Mouse (Mus musculus) heart, embryonic 16.5 days (tissue): ENCODE data around the gene Olfr988. TPM values are rescaled to one million over a fixed set of nuclear protein-coding genes. Genes with fewer than 3 reads are reported as not detected.
"Not testable (repeated sequence)": the region's sequence is repeated elsewhere in the genome, so short reads cannot be mapped to it uniquely, and the experiment has no call there.

Source experiments
- ATAC-seq: fragments of 200-750 bp; cut with Nextera tagmentation; replicated peaks from 2 replicates; pipeline ENCODE4 v1.8.0; 2017; ENCODE audit warnings: moderate number of reproducible peaks; ENCODE audit not compliant: insufficient read depth, low FRiP score; ENCODE audit errors: extremely low read depth
- H3K27ac ChIP-seq: fragments of 300-500 bp; sonication (generic); 2 replicates; pipeline ENCODE4 v1.5.1; 2014; ENCODE audit warnings: mild to moderate bottlenecking, low read length, control low read depth, moderate library complexity
- H3K27me3 ChIP-seq: fragments of 300-500 bp; sonication (generic); 2 replicates; pipeline ENCODE4 v1.6.1; 2014; ENCODE audit warnings: low read length, mixed read lengths; ENCODE audit not compliant: control insufficient read depth, insufficient read depth
- H3K36me3 ChIP-seq: fragments of 300-500 bp; sonication (generic); 2 replicates; pipeline ENCODE4 v1.6.1; 2014; ENCODE audit not compliant: control insufficient read depth, insufficient read depth
- H3K4me1 ChIP-seq: fragments of 300-500 bp; sonication (generic); 2 replicates; pipeline ENCODE4 v1.6.1; 2014; ENCODE audit warnings: low read length, mixed read lengths; ENCODE audit not compliant: control insufficient read depth, insufficient read depth
- H3K4me2 ChIP-seq: fragments of 300-500 bp; sonication (generic); 2 replicates; pipeline ENCODE4 v1.6.1; 2014; ENCODE audit warnings: low read depth, mild to moderate bottlenecking, control low read depth, low read length
- H3K4me3 ChIP-seq: fragments of 300-500 bp; sonication (generic); 2 replicates; pipeline ENCODE4 v1.5.1; 2014; ENCODE audit warnings: mild to moderate bottlenecking, control low read depth, low read length
- H3K9ac ChIP-seq: fragments of 300-500 bp; sonication (generic); 2 replicates; pipeline ENCODE4 v1.6.1; 2014; ENCODE audit warnings: low read length, control low read depth
- H3K9me3 ChIP-seq: fragments of 300-500 bp; sonication (generic); replicated peaks from 2 replicates; pipeline ENCODE4 v1.6.1; 2016; ENCODE audit warnings: low read length; ENCODE audit not compliant: control insufficient read depth
- WGBS: fragments of 180-500 bp; shearing (Covaris S2); extraction: QIAGEN DNeasy Blood & Tissue Kit; methylation state at CpG from one replicate; pipeline ENCODE4 v1.1.7; 2014; 5-methylcytosine and 5-hydroxymethylcytosine counted together
- polyA plus RNA-seq: library from polyadenylated mRNA; unstranded; fragments of >200 nt; fragmentation: Nextera tagmentation; extraction: Ambion mirVana; gene quantifications from 2 replicates; pipeline ENCODE4 v1.2.1, GENCODE M21; 2015

Olfr988 gene
- not detected in 2 replicates for polyA plus RNA-seq

- not testable (repeated sequence) for H3K9me3 ChIP-seq, H3K4me3 ChIP-seq, H3K27ac ChIP-seq, H3K4me1 ChIP-seq, H3K36me3 ChIP-seq, ATAC-seq, H3K27me3 ChIP-seq, H3K9ac ChIP-seq, H3K4me2 ChIP-seq
Measured at GRCm38 (mm10) chr2:85363127-85363526, at the start of gene Olfr988. Gene Olfr988, minus strand, starts transcription at chr2:85363227.

- Histone ChIP-seq H3K27ac (no peak within 1 kb of the TSS), H3K4me1 (no peaks in the 10 kb centered on the region), H3K4me2 (no peak within 1 kb of the TSS), H3K9me3 (no peaks in the 10 kb centered on the region), H3K36me3 (no peaks in the 10 kb centered on the region), H3K9ac (no peak within 1 kb of the TSS), H3K27me3 (no peaks in the 10 kb centered on the region), H3K4me3 (no peak within 1 kb of the TSS)
- no peak for ATAC-seq
- WGBS, result 49% methylated on average over 2 of the region's 2 CpGs
Measured at GRCm38 (mm10) chr2:85409369-85409768, 46.3 kb upstream of the Olfr988 start, which contains the start of gene Olfr992. Gene Olfr992, minus strand, starts transcription at chr2:85409469.

DNA sequence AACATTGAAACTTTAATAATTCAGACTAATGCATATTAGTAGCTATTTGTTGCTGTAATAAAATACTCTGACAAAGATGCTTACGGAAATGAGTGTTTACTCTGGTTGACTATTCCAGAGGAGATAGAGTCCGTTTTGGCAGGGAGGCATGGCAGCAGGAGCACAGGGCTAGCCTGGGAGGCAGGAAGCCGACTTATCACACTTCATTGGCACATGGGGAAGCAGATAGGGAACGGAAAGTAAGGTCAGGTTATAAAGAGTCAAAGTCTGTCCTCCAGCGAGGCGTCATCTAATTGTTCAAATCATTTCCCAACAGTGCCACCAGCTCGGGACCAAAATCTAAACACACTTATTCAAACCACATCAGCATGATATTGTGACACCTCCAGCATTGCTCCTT, 23.1 kb downstream of the Olfr988 start:
- Histone ChIP-seq H3K27me3 (no peaks in the 10 kb centered on the region), H3K9me3 (no peaks in the 10 kb centered on the region), H3K9ac (no peak overlapping the region), H3K4me1 (no peaks in the 10 kb centered on the region), H3K4me2 (no peak overlapping the region), H3K36me3 (no peaks in the 10 kb centered on the region), H3K4me3 (no peak overlapping the region), H3K27ac (no peak overlapping the region)
- no peak for ATAC-seq
- 47% methylated on average over 7 of the region's 7 CpGs for WGBS

DNA sequence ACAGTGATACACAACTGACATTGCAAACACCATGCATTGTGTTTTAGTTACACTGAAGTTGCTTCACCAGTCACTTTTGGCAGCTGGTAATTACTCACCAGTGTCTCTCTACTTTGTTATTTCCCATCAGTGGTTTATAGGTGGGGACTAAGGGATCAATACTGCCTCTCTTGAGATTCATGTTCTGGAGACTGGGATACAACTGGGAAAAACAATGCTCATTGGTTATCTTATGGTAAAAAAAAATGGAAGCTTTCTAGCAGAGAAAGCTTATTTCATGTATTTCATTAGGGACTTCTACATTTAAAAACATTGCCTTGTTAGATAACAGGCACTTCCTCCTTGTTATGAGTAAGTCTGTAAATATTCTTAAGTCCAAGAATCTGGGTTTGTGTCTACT, 23.8 kb downstream of the Olfr988 start, which contains the start of gene Olfr987:
TSS of gene Olfr987 (minus strand) at position 101 of the 400 bp plus-strand sequence.
- H3K4me1 ChIP-seq, H3K4me3 ChIP-seq, H3K27me3 ChIP-seq, H3K27ac ChIP-seq, H3K9me3 ChIP-seq, H3K9ac ChIP-seq, H3K4me2 ChIP-seq, H3K36me3 ChIP-seq, ATAC-seq: not testable (repeated sequence)

- Histone ChIP-seq H3K36me3 (no peaks in the 10 kb centered on the region), H3K27me3 (no peaks in the 10 kb centered on the region), H3K4me3 (no peak overlapping the region), H3K4me1 (no peaks in the 10 kb centered on the region), H3K9ac (no peak overlapping the region), H3K4me2 (no peak overlapping the region), H3K9me3 (no peaks in the 10 kb centered on the region), H3K27ac (no peak overlapping the region)
- 53% methylated on average over 1 of the region's 1 CpGs for WGBS
- ATAC-seq, result no peak
Measured at GRCm38 (mm10) chr2:85319106-85319505, 43.9 kb downstream of the Olfr988 start.

Other genes with a start within 250 kb of the Olfr988 start
- gene Aplnr, start 227.0 kb downstream of the Olfr988 start, polyA plus RNA-seq, result 42.9 and 53.3 TPM in 2 replicates
- gene Lrrc55, start 166.0 kb downstream of the Olfr988 start, polyA plus RNA-seq, result 0.33 and 0.49 TPM in 2 replicates
- gene Olfr987, start 23.9 kb downstream of the Olfr988 start, polyA plus RNA-seq, result not detected in 2 replicates
- gene Olfr992, start 46.2 kb upstream of the Olfr988 start, polyA plus RNA-seq, result not detected in 2 replicates
- not detected in 2 replicates for gene Olfr993, start 51.6 kb upstream of the Olfr988 start, polyA plus RNA-seq
- not detected in 2 replicates for gene Olfr994, start 73.2 kb upstream of the Olfr988 start, polyA plus RNA-seq
- not detected in 2 replicates for gene Olfr995, start 80.4 kb upstream of the Olfr988 start, polyA plus RNA-seq
- 0.15 and 0.29 TPM in 2 replicates for gene 4833423E24Rik, start 155.8 kb upstream of the Olfr988 start, polyA plus RNA-seq
- not detected in 2 replicates for gene Olfr996, start 216.0 kb upstream of the Olfr988 start, polyA plus RNA-seq
- gene Olfr998, start 225.7 kb upstream of the Olfr988 start, polyA plus RNA-seq, result not detected in 2 replicates
- gene Olfr1000, start 248.7 kb upstream of the Olfr988 start, polyA plus RNA-seq, result not detected in 2 replicates